Mouse (Mus musculus): Measurements from ENCODE around the gene Tlcd2. TPM values are rescaled to one million over a fixed set of nuclear protein-coding genes. Genes with fewer than 3 reads are reported as not detected.

Gene Tlcd2
- polyA plus RNA-seq, 1 experiment from 2014 or later: 12.1 TPM

- WGBS: 82% methylated on average over 9 of the region's 9 CpGs
- Histone ChIP-seq H3K4me3 (ENCODE audit: low read length) (no peak overlapping the region), H3K9me3 (replicated peaks; ENCODE audit: control insufficient read depth, low read length) (no peaks in the 10 kb centered on the region), H3K27me3 (ENCODE audit: control insufficient read depth, insufficient read depth, low read length) (no peaks in the 10 kb centered on the region), H3K27ac (ENCODE audit: low read length) (no peak overlapping the region), H3K4me2 (ENCODE audit: low read depth, low read length) (no peak overlapping the region), H3K9ac (ENCODE audit: low read length) (no peak overlapping the region), H3K36me3 (ENCODE audit: control insufficient read depth, insufficient read depth) (no peaks in the 10 kb centered on the region), H3K4me1 (ENCODE audit: control insufficient read depth, insufficient read depth, low read length) (no peaks in the 10 kb centered on the region)
- no peak for ATAC-seq (replicated peaks; ENCODE audit: extremely low read depth, insufficient read depth, low FRiP score)
Observed at GRCm38 (mm10) chr11:75424033-75424432, 37.5 kb upstream of the Tlcd2 start.

GRCm38 (mm10) chr11:75424459-75424858 is 37.1 kb upstream of the Tlcd2 start:
- no peak overlapping the region for H3K4me2 ChIP-seq (ENCODE audit: low read depth, low read length)
- no peak overlapping the region for H3K4me3 ChIP-seq (ENCODE audit: low read length)
- no peak for ATAC-seq (replicated peaks; ENCODE audit: extremely low read depth, insufficient read depth, low FRiP score)
- H3K9ac ChIP-seq (ENCODE audit: low read length): no peak overlapping the region
- no peaks in the 10 kb centered on the region for H3K9me3 ChIP-seq (replicated peaks; ENCODE audit: control insufficient read depth, low read length)
- WGBS: 87% methylated on average over 3 of the region's 3 CpGs
- H3K4me1 ChIP-seq (ENCODE audit: control insufficient read depth, insufficient read depth, low read length): no peaks in the 10 kb centered on the region
- no peak overlapping the region for H3K27ac ChIP-seq (ENCODE audit: low read length)
- no peaks in the 10 kb centered on the region for H3K36me3 ChIP-seq (ENCODE audit: control insufficient read depth, insufficient read depth)
- H3K27me3 ChIP-seq (ENCODE audit: control insufficient read depth, insufficient read depth, low read length): no peaks in the 10 kb centered on the region

- no peaks in the 10 kb centered on the region for H3K36me3 ChIP-seq (ENCODE audit: control insufficient read depth, insufficient read depth)
- H3K27me3 ChIP-seq (ENCODE audit: control insufficient read depth, insufficient read depth, low read length): no peaks in the 10 kb centered on the region
- no peaks in the 10 kb centered on the region for H3K4me1 ChIP-seq (ENCODE audit: control insufficient read depth, insufficient read depth, low read length)
- no peak overlapping the region for H3K27ac ChIP-seq (ENCODE audit: low read length)
- H3K4me3 ChIP-seq (ENCODE audit: low read length): no peak overlapping the region
- no peak overlapping the region for H3K9ac ChIP-seq (ENCODE audit: low read length)
- 68% methylated on average over 9 of the region's 9 CpGs for WGBS
- ATAC-seq (replicated peaks; ENCODE audit: extremely low read depth, insufficient read depth, low FRiP score): no peak
- H3K4me2 ChIP-seq (ENCODE audit: low read depth, low read length): no peak overlapping the region
- H3K9me3 ChIP-seq (replicated peaks; ENCODE audit: control insufficient read depth, low read length): peaks cover 1% of the 10 kb centered on the region
Observed at GRCm38 (mm10) chr11:75429019-75429705, 32.4 kb upstream of the Tlcd2 start.

- H3K4me3 ChIP-seq (ENCODE audit: low read length): no peak overlapping the region
- no peak overlapping the region for H3K4me2 ChIP-seq (ENCODE audit: low read depth, low read length)
- H3K9ac ChIP-seq (ENCODE audit: low read length): no peak overlapping the region
- H3K36me3 ChIP-seq (ENCODE audit: control insufficient read depth, insufficient read depth): no peaks in the 10 kb centered on the region
- peaks cover 4% of the 10 kb centered on the region for H3K9me3 ChIP-seq (replicated peaks; ENCODE audit: control insufficient read depth, low read length)
- whole genome bisulfite sequencing: 76% methylated on average over 11 of the region's 11 CpGs
- no peaks in the 10 kb centered on the region for H3K4me1 ChIP-seq (ENCODE audit: control insufficient read depth, insufficient read depth, low read length)
- no peak for ATAC-seq (replicated peaks; ENCODE audit: extremely low read depth, insufficient read depth, low FRiP score)
- no peaks in the 10 kb centered on the region; the same call in 1 of the 2 replicates for H3K27me3 ChIP-seq (ENCODE audit: control insufficient read depth, insufficient read depth, low read length)
- H3K27ac ChIP-seq (ENCODE audit: low read length): no peak overlapping the region
Observed at GRCm38 (mm10) chr11:75431307-75431706, 30.2 kb upstream of the Tlcd2 start.

GRCm38 (mm10) chr11:75434138-75434537 is 27.4 kb upstream of the Tlcd2 start:
- WGBS: 84% methylated on average over 5 of the region's 5 CpGs
- no peak for ATAC-seq (replicated peaks; ENCODE audit: extremely low read depth, insufficient read depth, low FRiP score)
- H3K9me3 ChIP-seq (replicated peaks; ENCODE audit: control insufficient read depth, low read length): peaks cover 4% of the 10 kb centered on the region
- no peaks in the 10 kb centered on the region; the same call in 1 of the 2 replicates for H3K27me3 ChIP-seq (ENCODE audit: control insufficient read depth, insufficient read depth, low read length)
- no peaks in the 10 kb centered on the region for H3K36me3 ChIP-seq (ENCODE audit: control insufficient read depth, insufficient read depth)
- H3K4me3 ChIP-seq (ENCODE audit: low read length): no peak overlapping the region
- H3K4me1 ChIP-seq (ENCODE audit: control insufficient read depth, insufficient read depth, low read length): no peaks in the 10 kb centered on the region
- no peak overlapping the region for H3K4me2 ChIP-seq (ENCODE audit: low read depth, low read length)
- H3K27ac ChIP-seq (ENCODE audit: low read length): no peak overlapping the region
- no peak overlapping the region for H3K9ac ChIP-seq (ENCODE audit: low read length)

- ATAC-seq (replicated peaks; ENCODE audit: extremely low read depth, insufficient read depth, low FRiP score): no peak
- 0 out of 2 replicates have a peak, but pooled peaks cover 8% of the 10 kb centered on the region for H3K36me3 ChIP-seq (ENCODE audit: control insufficient read depth, insufficient read depth)
- no peak overlapping the region for H3K9ac ChIP-seq (ENCODE audit: low read length)
- WGBS: 85% methylated on average over 13 of the region's 13 CpGs
- H3K27me3 ChIP-seq (ENCODE audit: control insufficient read depth, insufficient read depth, low read length): no peaks in the 10 kb centered on the region; the same call in 1 of the 2 replicates
- peaks cover 4% of the 10 kb centered on the region for H3K9me3 ChIP-seq (replicated peaks; ENCODE audit: control insufficient read depth, low read length)
- no peaks in the 10 kb centered on the region for H3K4me1 ChIP-seq (ENCODE audit: control insufficient read depth, insufficient read depth, low read length)
- no peak overlapping the region for H3K4me2 ChIP-seq (ENCODE audit: low read depth, low read length)
- H3K27ac ChIP-seq (ENCODE audit: low read length): no peak overlapping the region
- H3K4me3 ChIP-seq (ENCODE audit: low read length): no peak overlapping the region
Observed at GRCm38 (mm10) chr11:75438194-75438593, 23.3 kb upstream of the Tlcd2 start.

- ATAC-seq (replicated peaks; ENCODE audit: extremely low read depth, insufficient read depth, low FRiP score): no peak
- WGBS: 92% methylated on average over 3 of the region's 3 CpGs
Observed at GRCm38 (mm10) chr11:75438804-75439203, 22.7 kb upstream of the Tlcd2 start.

GRCm38 (mm10) chr11:75439363-75439762 is 22.2 kb upstream of the Tlcd2 start, which contains the start of gene Serpinf2:
Serpinf2 (minus strand) TSS chr11:75439591.
- no peak within 1 kb of the TSS for H3K27ac ChIP-seq (ENCODE audit: low read length)
- 87% methylated on average over 6 of the region's 6 CpGs for WGBS
- no peak within 1 kb of the TSS for H3K9ac ChIP-seq (ENCODE audit: low read length)
- no peak within 1 kb of the TSS for H3K4me3 ChIP-seq (ENCODE audit: low read length)
- 0 out of 2 replicates have a peak, but pooled peaks cover 11% of the 10 kb centered on the region for H3K36me3 ChIP-seq (ENCODE audit: control insufficient read depth, insufficient read depth)
- no peak for ATAC-seq (replicated peaks; ENCODE audit: extremely low read depth, insufficient read depth, low FRiP score)
- no peaks in the 10 kb centered on the region; the same call in 1 of the 2 replicates for H3K27me3 ChIP-seq (ENCODE audit: control insufficient read depth, insufficient read depth, low read length)
- no peaks in the 10 kb centered on the region for H3K4me1 ChIP-seq (ENCODE audit: control insufficient read depth, insufficient read depth, low read length)
- peaks cover under 1% of the 10 kb centered on the region; the same call in 1 of the 2 replicates for H3K9me3 ChIP-seq (replicated peaks; ENCODE audit: control insufficient read depth, low read length)
- no peak within 1 kb of the TSS for H3K4me2 ChIP-seq (ENCODE audit: low read depth, low read length)

More at GRCm38 (mm10) chr11:75438804-75439203, 22.7 kb upstream of the Tlcd2 start:
- Histone ChIP-seq H3K36me3 (ENCODE audit: control insufficient read depth, insufficient read depth) (0 out of 2 replicates have a peak, but pooled peaks cover 11% of the 10 kb centered on the region), H3K4me2 (ENCODE audit: low read depth, low read length) (no peak overlapping the region), H3K27me3 (ENCODE audit: control insufficient read depth, insufficient read depth, low read length) (no peaks in the 10 kb centered on the region; the same call in 1 of the 2 replicates), H3K9me3 (replicated peaks; ENCODE audit: control insufficient read depth, low read length) (peaks cover 4% of the 10 kb centered on the region), H3K4me3 (ENCODE audit: low read length) (no peak overlapping the region), H3K9ac (ENCODE audit: low read length) (no peak overlapping the region), H3K4me1 (ENCODE audit: control insufficient read depth, insufficient read depth, low read length) (no peaks in the 10 kb centered on the region), H3K27ac (ENCODE audit: low read length) (no peak overlapping the region)

GRCm38 (mm10) chr11:75439951-75440350 is 21.6 kb upstream of the Tlcd2 start:
- WGBS: 96% methylated on average over 3 of the region's 3 CpGs
- H3K36me3 ChIP-seq (ENCODE audit: control insufficient read depth, insufficient read depth): 0 out of 2 replicates have a peak, but pooled peaks cover 11% of the 10 kb centered on the region
- no peaks in the 10 kb centered on the region for H3K4me1 ChIP-seq (ENCODE audit: control insufficient read depth, insufficient read depth, low read length)
- H3K4me3 ChIP-seq (ENCODE audit: low read length): no peak overlapping the region
- H3K9me3 ChIP-seq (replicated peaks; ENCODE audit: control insufficient read depth, low read length): no peaks in the 10 kb centered on the region
- no peaks in the 10 kb centered on the region; the same call in 1 of the 2 replicates for H3K27me3 ChIP-seq (ENCODE audit: control insufficient read depth, insufficient read depth, low read length)
- H3K27ac ChIP-seq (ENCODE audit: low read length): no peak overlapping the region
- H3K9ac ChIP-seq (ENCODE audit: low read length): no peak overlapping the region
- ATAC-seq (replicated peaks; ENCODE audit: extremely low read depth, insufficient read depth, low FRiP score): no peak
- no peak overlapping the region for H3K4me2 ChIP-seq (ENCODE audit: low read depth, low read length)
